Mouse (Mus musculus): ENCODE data around the gene Hnrnpa2b1. TPM values are rescaled to one million over a fixed set of nuclear protein-coding genes. Genes with fewer than 3 reads are reported as not detected.
A peak's percentile ranks its signal among the peaks of the same experiment; 100 is the strongest.

Hnrnpa2b1 gene
- polyA plus RNA-seq, 1 experiment from 2014 or later, result 2,108 TPM

GRCm38 (mm10) chr6:51437665-51438064 is 32.0 kb downstream of the Hnrnpa2b1 start:
- H3K4me2 ChIP-seq (replicated peaks), result no peak overlapping the region
- ATAC-seq (ENCODE audit: low FRiP score, low read depth), result no peak
- H3K9me3 ChIP-seq, result no peaks in the 10 kb centered on the region
- no peak overlapping the region for H3K9ac ChIP-seq
- WGBS, result 69% methylated on average over 4 of the region's 4 CpGs
- H3K4me3 ChIP-seq, result no peak overlapping the region
- no peaks in the 10 kb centered on the region for H3K36me3 ChIP-seq
- peaks cover 24% of the 10 kb centered on the region for H3K4me1 ChIP-seq
- no peak overlapping the region for H3K27ac ChIP-seq
- H3K27me3 ChIP-seq, result peaks cover 43% of the 10 kb centered on the region

- Histone ChIP-seq H3K4me3 (no peak overlapping the region), H3K9me3 (no peaks in the 10 kb centered on the region), H3K4me1 (peaks cover 35% of the 10 kb centered on the region), H3K36me3 (no peaks in the 10 kb centered on the region), H3K27me3 (peaks cover 64% of the 10 kb centered on the region), H3K27ac (no peak overlapping the region), H3K9ac (no peak overlapping the region), H3K4me2 (replicated peaks) (peak overlapping the region; percentile 95; the same call in 1 of the 2 replicates)
- WGBS, result 25% methylated on average over 7 of the region's 7 CpGs
- no peak for ATAC-seq (ENCODE audit: low FRiP score, low read depth)
These were observed 35.4 kb downstream of the Hnrnpa2b1 start for GRCm38 (mm10) chr6:51434270-51434669.

GRCm38 (mm10) chr6:51432535-51433397 is 36.9 kb downstream of the Hnrnpa2b1 start, which contains the start of gene Nfe2l3:
Gene Nfe2l3 (plus strand): TSS chr6:51432670.
- ATAC-seq (ENCODE audit: low FRiP score, low read depth), result peak; percentile 69
- Histone ChIP-seq H3K4me3 (peak within 1 kb of the TSS; percentile 57), H3K4me2 (replicated peaks) (peak within 1 kb of the TSS; percentile 95), H3K27ac (no peak within 1 kb of the TSS), H3K27me3 (peaks cover 58% of the 10 kb centered on the region), H3K9me3 (no peaks in the 10 kb centered on the region), H3K4me1 (peaks cover 32% of the 10 kb centered on the region), H3K36me3 (no peaks in the 10 kb centered on the region), H3K9ac (peak within 1 kb of the TSS; percentile 68)
- under 1% methylated on average over 68 of the region's 74 CpGs for WGBS

GRCm38 (mm10) chr6:51424537-51424936 is 45.2 kb downstream of the Hnrnpa2b1 start:
- Histone ChIP-seq H3K9me3 (no peaks in the 10 kb centered on the region), H3K27ac (no peak overlapping the region), H3K4me3 (no peak overlapping the region), H3K4me2 (replicated peaks) (no peak overlapping the region), H3K9ac (no peak overlapping the region), H3K4me1 (no peaks in the 10 kb centered on the region), H3K36me3 (no peaks in the 10 kb centered on the region), H3K27me3 (0 out of 2 replicates have a peak, but pooled peaks cover 2% of the 10 kb centered on the region)
- no peak for ATAC-seq (ENCODE audit: low FRiP score, low read depth)
- WGBS, result 87% methylated on average over 2 of the region's 2 CpGs

DNA sequence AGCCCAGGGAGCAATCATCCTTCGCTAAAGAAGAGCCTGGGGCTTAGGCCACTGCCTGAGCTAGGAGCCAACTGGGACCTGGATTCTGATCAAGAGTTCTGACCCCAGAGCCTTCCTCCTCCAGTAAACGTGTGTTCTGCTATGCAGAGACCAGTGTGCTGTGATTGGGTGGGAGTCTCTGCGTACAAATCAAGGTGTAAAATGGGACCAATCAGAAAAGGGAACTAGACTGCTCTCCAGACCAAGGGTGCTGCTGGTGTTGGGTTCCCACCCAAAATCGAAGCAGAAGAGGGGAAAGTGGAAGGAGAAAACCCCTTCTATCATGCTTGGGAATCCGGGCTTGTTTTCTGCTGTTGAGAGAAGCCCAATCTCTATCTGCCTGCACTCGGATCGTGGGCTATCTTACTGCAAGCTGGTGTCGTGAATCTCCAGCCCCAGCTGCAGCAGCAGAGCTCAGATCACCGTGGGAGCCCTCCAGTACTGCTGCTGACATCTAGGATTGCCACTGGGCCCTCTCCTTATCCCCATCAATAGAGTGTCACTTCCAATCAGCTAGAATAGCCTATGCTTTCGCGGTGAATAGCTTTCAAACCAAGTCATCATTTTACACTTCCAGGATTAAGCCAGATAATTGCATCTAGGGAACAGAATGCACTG is 46.1 kb downstream of the Hnrnpa2b1 start:
- Histone ChIP-seq H3K9ac (no peak overlapping the region), H3K4me1 (no peaks in the 10 kb centered on the region), H3K27ac (no peak overlapping the region), H3K4me2 (replicated peaks) (no peak overlapping the region), H3K4me3 (no peak overlapping the region), H3K27me3 (0 out of 2 replicates have a peak, but pooled peaks cover 2% of the 10 kb centered on the region), H3K36me3 (no peaks in the 10 kb centered on the region), H3K9me3 (no peaks in the 10 kb centered on the region)
- WGBS, result 52% methylated on average over 11 of the region's 11 CpGs
- ATAC-seq (ENCODE audit: low FRiP score, low read depth), result no peak

- no peak overlapping the region for H3K4me3 ChIP-seq
- H3K4me2 ChIP-seq (replicated peaks), result no peak overlapping the region
- H3K36me3 ChIP-seq, result no peaks in the 10 kb centered on the region
- H3K9ac ChIP-seq, result no peak overlapping the region
- no peaks in the 10 kb centered on the region for H3K4me1 ChIP-seq
- no peaks in the 10 kb centered on the region for H3K9me3 ChIP-seq
- H3K27ac ChIP-seq, result no peak overlapping the region
- 85% methylated on average over 4 of the region's 4 CpGs for WGBS
- no peak for ATAC-seq (ENCODE audit: low FRiP score, low read depth)
- no peaks in the 10 kb centered on the region for H3K27me3 ChIP-seq
These were observed 52.3 kb downstream of the Hnrnpa2b1 start for GRCm38 (mm10) chr6:51417306-51417936.

- Histone ChIP-seq H3K36me3 (no peaks in the 10 kb centered on the region), H3K27ac (no peak overlapping the region), H3K9ac (no peak overlapping the region), H3K4me2 (replicated peaks) (no peak overlapping the region), H3K4me1 (no peaks in the 10 kb centered on the region), H3K27me3 (no peaks in the 10 kb centered on the region), H3K4me3 (no peak overlapping the region), H3K9me3 (no peaks in the 10 kb centered on the region)
- no peak for ATAC-seq (ENCODE audit: low FRiP score, low read depth)
- WGBS, result 67% methylated on average over 1 of the region's 1 CpGs
These were observed 53.3 kb downstream of the Hnrnpa2b1 start for GRCm38 (mm10) chr6:51416433-51416832.

Other genes starting within 250 kb of the Hnrnpa2b1 start
- 1.6 and 1.9 TPM in 2 replicates for gene Nfe2l3, start 37.2 kb downstream of the Hnrnpa2b1 start, polyA plus RNA-seq (2015; fragmentation: Nextera tagmentation; extraction: Ambion mirVana)
- gene Cbx3, start 466 bp upstream of the Hnrnpa2b1 start, polyA plus RNA-seq (2015; fragmentation: Nextera tagmentation; extraction: Ambion mirVana), result 532 and 550 TPM in 2 replicates
- 13.3 and 15.4 TPM in 2 replicates for gene Snx10, start 54.0 kb upstream of the Hnrnpa2b1 start, polyA plus RNA-seq (2015; fragmentation: Nextera tagmentation; extraction: Ambion mirVana)

Measured in limb, embryonic 13.5 days (tissue).